Mouse (Mus musculus): Measurements from ENCODE around the gene Ikbip.

Gene Ikbip

DNA sequence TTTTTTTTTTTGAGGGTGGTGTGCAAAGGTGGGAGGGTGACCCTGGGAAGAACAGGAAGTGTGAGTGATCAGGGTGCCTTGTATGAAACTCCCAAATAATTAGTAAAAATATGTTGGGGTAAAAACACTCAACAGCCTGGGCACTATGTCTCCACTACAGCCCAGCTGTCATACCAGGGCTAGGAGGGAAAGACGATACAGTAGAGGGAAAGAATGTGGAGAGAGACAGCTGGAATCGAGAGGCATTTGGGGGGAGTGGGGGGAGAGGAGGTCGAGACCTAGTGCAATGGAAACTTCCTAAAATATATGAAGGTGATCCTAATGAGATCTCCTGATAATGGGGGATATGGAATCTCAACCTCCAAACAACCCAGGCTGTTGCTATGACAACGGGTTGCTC is 27.1 kb downstream of the Ikbip start:
- no peak for DNase-seq (ENCODE audit: extremely low spot score, low read depth, low spot score)

DNA sequence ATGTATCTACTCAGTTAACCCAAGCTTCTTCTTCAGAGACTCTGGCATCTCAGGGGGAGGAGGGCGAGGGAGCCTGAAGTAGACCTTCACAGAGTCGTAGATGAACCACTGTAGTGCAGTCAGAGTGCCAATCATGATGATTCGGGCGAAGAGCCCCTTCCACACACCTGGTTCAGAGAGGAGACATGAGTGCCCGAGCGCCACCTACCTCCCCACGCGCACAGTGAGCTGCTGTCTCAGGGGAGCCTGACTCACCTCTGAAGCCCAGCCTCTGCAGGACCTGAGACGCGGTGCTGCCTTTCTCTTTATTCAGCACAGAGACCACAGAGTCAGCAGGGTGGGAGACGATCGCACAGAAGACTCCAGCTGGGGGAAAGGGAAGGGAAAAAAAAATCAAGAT is 34.2 kb downstream of the Ikbip start:
- no peak for DNase-seq (ENCODE audit: extremely low spot score, low read depth, low spot score)

DNA sequence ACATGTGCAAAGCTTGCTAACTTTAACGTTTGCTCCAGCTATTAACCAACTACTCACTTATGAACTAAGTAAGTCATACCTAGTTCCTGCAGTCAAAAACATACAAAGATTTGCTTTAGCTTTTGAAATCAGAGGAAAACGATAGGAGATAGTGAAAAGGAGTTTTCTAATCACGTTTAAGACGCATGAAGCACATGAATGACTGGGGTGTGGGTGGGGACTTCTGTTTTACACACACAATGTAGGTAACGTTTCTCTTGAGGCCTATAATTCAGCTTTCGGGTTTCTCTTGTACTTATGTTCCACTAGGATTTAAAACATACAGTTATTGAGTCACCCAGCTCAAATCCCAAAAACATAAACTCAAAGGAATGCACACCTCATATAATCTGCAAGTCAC is 39.9 kb downstream of the Ikbip start:
- no peak for DNase-seq (ENCODE audit: extremely low spot score, low read depth, low spot score)

DNA sequence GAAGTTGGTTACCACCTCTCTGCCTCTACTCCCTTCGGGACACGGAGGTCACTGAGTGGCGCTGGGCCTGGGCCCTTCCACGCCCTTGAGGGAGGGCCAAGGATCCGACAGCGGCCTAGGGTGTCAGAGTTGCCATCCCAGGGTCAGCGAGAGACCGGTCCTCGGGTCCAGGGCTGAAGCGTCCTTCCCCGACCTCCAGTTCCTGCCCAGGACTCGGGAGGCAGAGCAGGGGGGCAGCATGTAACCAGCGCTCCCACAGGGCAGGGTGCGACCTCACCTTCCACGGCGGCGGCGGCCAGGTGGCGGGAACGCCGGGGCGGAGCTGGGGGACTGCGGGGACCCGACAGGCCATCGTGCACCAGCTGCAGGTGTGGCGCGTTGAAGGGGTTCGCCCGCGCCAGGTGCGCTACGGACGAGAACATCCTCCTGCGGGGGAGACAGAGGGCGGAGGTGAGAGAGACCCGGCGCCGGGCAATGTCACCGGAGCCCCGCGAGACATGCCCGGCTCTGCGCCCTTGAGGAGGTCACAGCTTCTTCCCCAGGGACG is 40.6 kb downstream of the Ikbip start:
- no peak for DNase-seq (ENCODE audit: extremely low spot score, low read depth, low spot score)

DNA sequence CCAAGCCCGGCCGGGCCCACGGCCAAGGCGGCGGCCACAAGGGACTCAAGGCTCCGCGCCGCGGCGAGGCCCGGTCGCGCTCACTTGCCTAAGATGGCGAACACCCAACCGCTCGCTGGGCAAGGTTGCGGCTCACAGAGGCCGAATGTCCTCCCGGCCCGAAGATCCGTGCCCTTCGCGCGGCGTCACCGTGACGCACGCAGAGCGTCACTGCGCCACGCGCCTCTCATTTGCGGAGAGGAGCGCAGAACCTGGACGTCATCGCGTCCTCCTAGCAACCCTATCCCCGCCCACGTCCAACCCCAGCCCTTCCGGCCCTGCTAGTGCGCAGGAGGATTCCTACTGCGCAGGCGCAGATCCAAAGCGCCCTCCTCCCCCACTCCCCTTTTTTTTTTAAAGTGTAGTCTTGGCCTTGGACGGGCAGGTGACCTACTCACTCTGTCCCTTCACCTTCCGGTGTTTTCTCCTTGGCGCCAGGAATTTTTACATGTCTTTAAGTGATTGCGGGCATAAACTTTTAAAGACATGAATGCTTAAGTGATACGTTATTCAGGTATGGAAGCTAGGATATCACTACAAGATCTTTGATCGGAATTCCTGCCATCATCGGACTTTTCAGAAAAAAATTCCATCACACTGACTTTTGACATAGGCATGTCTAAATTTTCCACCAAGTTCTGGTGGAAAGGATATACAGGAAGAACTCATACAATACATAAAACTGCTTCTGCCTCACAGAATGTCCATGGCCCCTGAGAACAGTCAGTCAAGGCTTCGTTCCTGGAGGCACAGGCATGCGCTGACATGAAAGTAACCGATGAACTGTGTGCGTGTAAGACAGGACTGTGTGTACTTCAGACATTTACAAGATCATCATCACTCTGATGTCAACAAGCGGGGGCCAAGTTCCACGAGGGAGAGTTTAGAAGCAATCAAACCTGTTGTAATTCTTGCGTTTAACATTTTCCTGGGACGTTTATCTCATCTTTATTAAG is 41.4 kb downstream of the Ikbip start, which contains the start of gene Slc25a3:
Slc25a3 (minus strand) TSS at position 232 of the 995 bp plus-strand sequence.
- peak; percentile 97 for DNase-seq (ENCODE audit: extremely low spot score, low read depth, low spot score)

DNA sequence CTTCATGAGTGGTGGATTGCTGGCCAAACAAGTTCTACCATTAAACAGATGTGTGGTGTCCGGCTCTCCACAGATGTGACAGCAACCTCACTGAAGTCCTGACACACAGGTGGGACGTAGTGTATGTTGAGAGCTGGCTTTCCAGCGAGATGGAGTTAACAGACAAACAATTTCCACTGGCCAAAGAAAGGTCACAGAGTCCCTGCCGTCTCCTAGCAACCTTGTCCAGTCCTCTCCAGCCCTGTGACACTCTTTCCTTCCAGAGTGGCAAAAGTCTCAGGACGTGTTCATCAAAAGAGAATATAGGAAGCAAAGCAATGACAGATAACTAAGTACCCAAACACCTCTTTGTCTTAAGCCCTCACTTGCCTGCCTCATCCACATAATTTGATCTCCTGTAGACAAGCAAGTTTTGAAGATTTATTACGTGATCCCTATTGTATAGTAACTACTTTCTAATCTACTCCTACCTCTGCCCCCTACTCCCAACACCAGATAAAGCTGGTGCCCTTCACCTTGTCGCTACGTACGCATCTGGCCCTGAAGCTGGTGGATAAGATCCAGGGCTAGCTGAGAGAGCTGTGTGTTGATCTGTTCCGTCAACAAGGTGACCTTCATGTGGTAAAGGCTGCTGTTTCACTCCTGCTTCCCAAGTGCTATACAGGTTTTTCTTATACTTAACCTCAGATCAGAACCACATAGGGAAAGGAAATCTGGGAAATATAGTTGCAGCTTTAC is 44.0 kb downstream of the Ikbip start:
- no peak for DNase-seq (ENCODE audit: extremely low spot score, low read depth, low spot score)

DNA sequence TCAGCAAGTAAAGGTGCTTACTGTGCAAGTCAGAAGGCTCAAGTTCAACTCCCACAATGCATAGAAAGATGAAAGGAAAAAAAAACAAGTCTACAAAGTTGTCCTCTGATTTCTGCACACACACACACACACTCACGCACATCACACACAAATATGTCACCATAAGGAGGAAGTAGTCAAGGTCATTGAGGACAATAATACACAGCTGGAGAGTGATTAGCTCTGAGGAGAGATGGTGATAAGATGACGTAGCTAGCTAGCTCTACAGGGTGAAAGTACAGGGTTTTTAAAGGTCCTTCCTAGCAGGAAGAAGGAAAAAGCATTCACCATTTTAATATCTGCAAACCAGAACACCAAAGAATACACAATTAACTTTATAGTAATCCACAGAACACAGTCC is 44.7 kb downstream of the Ikbip start:
- no peak for DNase-seq (ENCODE audit: extremely low spot score, low read depth, low spot score)

DNA sequence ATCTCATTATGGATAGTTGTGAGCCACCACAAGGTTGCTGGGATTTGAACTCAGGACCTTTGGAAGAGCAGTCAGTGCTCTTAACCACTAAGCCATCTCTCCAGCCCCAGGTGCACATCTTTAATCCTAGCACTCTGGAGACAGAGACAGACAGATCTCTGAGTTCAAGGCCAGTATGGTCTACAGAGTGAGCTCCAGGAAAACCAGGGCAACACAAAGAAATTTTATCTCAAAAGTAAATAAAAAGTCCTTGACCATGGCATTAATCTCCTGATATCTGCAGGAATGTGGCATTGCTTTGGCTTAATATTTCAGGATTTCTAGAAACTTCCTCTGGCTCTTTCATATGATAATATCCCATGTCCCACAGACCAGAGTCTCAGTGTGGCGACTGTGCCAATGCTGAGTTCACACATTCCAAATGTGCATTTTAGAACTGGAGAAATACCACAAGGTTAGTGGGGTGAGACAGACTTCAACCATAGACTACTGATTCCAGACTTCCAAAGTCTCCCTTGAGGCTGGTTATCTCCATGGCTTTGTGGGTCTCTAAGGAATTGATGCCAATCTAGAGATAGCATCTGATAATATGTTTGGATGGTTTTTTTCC is 45.9 kb downstream of the Ikbip start:
- DNase-seq (ENCODE audit: extremely low spot score, low read depth, low spot score), result no peak

DNA sequence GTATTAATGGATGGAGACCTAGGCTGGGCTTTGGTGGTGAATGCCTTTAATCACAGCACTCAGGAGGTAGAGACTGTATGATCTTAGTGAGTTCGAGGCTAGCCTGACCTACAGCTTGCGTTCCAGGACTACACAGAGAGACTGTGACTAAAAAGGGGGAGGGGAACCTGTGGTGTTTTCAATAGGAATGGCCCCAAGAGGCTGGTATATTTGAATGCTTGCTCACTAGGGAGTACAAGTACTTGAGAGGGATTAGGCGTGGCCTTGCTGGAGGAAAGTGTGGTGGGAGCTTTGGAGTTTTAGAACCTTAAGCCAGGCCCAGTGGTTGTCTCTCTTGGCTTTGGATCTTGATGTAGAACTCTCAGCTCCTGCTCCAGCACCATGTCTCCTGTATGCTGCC is 48.1 kb downstream of the Ikbip start:
- no peak for DNase-seq (ENCODE audit: extremely low spot score, low read depth, low spot score)

DNA sequence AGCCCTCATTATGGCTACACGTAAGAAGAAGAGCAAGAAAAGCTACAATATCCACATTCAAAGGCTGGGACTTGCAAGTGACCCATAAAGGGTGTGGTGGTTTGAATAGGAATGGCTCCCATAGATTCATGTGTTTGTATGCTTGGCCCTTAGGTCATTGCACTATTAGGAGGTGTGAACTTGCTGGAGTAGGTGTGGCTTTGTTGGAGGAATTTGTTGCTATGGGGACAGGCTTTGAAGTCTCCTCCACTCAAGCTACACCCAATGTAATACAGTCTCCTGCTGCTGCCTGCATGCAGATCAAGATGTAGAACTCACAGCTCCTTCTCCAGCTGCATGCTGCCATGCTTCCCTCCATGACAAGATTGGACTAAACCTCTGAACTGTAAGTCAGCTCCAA is 48.8 kb downstream of the Ikbip start:
- DNase-seq (ENCODE audit: extremely low spot score, low read depth, low spot score), result no peak

DNA sequence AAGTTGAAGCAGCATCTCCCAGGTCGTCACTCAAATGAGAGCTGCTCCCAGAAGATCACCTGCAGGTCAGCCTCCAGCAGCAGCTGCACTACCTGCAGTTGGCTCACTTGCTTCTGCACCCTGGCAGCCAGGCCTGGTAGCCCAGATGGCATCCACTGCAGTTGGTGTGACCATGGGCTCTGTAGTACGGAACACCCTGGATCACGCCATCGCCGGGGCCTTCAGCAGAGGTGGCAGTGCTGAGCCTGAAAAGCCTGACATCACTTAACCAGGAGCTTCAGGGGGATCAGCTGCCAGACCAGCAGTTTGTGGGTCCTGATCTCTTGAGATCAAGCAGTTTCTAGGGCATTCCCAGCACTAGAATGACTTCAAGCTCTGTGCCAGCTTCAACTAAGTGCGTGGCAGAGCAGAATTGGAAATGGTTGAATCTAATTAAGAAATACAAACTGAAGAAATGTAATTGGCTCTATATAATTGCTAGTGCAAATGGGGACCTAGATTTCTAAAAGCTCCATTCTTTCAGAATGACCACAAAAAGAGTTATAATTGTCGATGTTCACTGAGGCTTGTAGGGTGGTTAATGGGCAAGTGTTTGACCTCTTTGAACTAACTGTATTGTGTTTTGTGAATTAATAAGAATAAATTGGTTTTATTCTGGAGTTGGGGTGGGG is 52.7 kb downstream of the Ikbip start:
- no peak for DNase-seq (ENCODE audit: extremely low spot score, low read depth, low spot score)

DNA sequence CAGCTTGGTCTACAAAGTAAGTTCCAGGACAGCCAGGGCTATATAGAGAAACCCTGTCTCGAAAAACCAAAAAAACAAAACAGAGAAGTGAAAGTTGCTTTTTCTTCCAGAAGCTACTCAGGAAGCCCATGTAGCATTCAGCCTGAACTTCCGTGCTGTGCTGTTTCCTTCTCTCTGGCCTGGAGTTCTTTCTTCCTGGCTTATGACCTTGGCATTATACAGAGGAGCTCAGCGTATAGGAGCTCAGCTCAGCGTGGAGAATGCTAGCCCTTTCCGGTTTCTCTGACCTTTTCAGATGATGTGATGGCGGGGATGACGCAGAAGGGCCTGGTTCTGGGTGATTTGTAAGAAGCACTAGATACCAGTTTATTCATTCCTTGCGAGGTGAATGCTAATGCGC is 54.7 kb downstream of the Ikbip start:
- no peak for DNase-seq (ENCODE audit: extremely low spot score, low read depth, low spot score)

DNA sequence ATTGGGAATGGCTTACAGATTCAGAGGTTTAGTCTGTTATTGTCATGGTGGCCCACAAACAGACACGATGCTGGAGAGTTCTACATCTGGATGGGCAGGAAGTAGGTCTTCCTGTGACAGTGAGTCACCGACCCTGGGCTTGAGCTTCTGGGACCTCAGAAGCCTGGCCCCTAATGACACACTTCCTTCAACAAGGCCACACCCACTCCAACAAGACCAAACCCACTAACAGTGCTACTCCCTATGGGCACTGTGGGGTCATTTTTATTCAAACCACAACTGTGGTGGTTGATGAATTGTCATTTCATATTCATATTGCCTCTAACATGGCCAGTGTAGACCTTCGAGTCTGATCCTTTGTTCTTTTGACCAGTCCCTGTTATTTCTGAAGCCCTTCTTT is 55.6 kb downstream of the Ikbip start:
- no peak for DNase-seq (ENCODE audit: extremely low spot score, low read depth, low spot score)

DNA sequence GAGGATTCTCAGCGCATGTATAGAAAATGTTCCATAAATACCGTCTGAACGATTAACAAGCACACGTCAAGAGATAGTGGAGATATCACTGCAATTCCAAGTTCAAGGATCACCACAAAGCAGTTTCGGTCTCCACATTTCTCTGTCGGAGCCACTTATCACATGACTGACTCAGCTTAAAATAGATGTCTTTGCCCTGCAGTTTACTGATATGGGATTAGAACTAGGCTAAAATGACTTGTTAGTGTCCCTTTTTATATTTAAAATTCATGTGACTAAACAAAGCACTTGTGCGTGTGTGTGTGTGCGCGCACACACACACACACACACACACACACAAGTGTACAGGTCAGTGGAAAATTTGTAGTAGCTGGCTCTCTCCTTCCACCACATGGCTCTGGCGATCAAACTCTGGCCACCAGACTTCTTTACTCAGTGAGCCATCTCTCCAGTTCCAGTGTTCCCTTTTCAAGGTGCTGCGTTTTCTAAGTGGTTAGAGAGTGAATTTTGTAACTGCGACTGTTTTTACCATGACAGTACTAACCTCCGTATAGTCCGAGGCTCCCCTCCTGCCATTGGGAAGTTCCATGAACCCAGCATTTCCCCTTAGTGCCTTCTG is 56.5 kb downstream of the Ikbip start:
- DNase-seq (ENCODE audit: extremely low spot score, low read depth, low spot score), result no peak

DNA sequence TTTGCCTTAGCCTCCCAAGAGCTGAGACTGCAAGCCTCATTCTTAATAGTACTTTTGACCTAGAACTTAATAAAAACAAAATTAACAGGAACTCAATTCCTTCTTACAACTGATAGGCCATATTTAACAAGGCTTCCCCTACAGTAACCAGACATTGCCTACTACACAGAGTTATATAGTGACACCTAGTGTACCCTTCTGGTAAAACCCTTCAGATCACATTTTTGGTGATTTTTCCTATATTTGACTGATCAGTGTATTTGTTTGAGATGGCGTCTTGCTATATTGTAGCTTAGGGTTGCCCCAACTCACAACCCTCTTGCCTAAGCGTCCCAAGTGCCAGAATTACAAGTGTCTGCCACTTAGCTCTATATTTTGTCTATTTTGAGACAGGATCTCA is 58.8 kb downstream of the Ikbip start:
- DNase-seq (ENCODE audit: extremely low spot score, low read depth, low spot score), result peak; percentile 44

DNA sequence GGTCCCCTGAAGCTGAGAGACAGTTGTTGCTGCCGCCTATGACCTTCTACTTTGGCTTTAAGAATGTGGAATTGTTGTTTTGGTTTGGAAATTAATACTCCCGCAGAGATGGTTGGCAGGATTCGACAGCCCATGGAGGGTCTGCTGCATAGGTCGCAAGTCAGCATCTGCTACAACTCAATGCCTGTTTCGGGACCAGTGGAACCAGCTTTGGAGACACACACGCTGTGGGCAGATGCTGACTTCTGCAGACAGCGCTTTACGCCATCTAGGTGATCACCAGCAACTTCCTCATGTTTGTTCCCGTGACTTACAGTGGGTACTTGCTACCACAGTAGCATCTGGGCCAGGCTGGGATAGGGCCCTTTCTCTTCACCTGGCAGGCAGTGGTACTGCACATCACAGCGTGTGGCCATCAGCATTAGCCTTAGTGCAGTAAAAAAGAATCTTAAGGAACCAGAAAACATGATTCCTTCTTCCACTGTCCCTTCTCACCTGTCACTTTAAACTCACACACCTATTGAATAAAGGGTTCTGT is 60.0 kb downstream of the Ikbip start:
- DNase-seq (ENCODE audit: extremely low spot score, low read depth, low spot score), result no peak

DNA sequence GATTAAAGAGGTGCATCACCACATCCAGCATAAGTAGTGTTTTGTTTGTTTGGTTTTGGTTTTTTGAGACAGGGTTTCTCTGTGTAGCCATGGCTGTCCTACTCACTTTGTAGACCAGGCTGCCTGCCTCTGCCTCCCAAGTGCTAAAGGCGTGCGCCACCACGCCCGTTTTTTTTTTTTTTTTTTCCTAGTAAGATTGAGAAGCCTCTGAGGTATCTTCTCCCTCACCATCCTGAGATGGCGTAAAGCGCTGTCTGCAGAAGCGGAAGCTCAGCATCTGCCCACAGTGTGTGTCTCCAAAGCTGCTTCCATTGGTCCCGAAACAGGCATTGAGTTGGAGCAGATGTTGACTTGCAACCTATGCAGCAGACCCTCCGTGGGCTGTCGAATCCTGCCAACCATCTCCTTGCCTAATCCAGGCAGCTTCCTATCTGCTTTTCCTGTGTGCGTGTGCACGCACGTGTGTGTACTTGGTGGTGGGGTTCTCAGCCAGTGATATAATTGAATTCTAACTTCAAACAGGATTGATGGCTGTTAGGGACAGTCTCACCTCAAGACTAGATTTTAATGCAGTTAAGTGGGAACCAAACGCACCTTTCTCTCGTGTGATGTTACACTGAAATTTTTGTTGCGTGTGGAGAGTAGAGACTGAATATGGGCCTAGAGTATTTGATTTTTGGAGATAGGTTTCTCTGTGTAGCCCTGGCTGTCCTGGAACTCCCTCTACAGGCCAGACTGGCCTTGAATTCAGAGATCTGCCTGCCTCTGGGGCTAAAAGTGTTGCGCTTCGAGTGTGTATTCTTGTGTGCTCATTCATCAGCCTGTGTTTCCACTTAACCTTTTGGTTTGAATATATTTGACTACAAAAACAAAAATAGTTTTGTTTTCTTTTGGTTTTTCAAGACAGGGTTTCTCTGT is 60.8 kb downstream of the Ikbip start:
- DNase-seq (ENCODE audit: extremely low spot score, low read depth, low spot score), result no peak

DNA sequence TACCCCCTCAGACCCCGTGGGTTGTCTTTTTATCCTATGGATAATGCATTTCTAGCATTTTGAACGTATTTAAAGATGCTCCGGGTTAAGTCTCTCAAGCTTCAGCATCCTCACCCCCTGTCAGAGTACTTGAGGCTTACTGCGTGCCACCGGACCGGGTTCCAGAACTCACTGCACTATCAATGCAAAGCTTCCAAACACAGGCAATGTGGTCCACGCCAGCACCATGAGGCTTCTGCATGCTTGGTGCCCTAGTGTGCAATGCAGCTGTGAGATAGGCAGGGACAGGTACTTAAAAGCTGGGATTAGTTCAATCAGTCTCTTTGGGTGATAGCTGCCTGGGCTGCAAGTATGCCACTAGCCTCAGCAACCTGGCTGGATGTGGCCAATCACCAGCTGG is 62.7 kb downstream of the Ikbip start:
- DNase-seq (ENCODE audit: extremely low spot score, low read depth, low spot score), result no peak
